19 mouse cellular contexts compared by ENCODE assay signal in the genomic region with DNA sequence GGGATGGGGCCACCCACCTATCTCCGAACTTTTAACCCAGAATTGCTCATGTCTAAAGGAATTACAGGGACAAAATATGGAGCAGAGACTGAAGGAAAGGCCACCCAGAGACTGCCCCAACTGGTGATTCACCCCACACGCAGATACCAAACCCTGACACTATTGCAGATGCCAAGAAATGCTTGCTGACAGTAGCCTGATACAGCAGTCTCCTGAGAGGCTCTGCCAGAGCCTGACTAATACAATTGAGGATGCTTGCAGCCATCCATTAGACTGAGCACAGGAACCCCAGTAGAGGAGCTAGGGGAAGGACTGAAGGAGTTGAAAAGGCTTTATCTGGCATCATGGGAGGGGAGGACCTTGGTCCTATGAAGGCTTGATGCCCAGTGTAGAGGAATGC.
"Had no signal": no experiment of that assay in that cellular context is flagged by ENCODE, and none has a peak within 500 bp of the region (broad histone marks: within the 10 kb centered on the region; RNA-seq: fewer than 3 reads in every experiment).

No protein-coding gene starts in this region.

- DNase-seq: lung, adult 18-20 months; lung, embryonic 14.5 days; lung, postnatal 10 days; lung, postnatal 4 days; midbrain, embryonic 14.5 days; retina, postnatal 1 day; right cerebral cortex, adult 18-20 months; right cerebral cortex, postnatal 25 days; right cerebral cortex, postnatal 4 days; spleen, adult 18-20 months; thymus, adult 18-20 months; thymus, postnatal 14 days; thymus, postnatal 36 days had no signal

- H3K4me1 ChIP-seq: midbrain, embryonic 12.5 days; neural tube, embryonic 13.5 days; neural tube, embryonic 15.5 days had no signal

- H3K27ac ChIP-seq: midbrain, embryonic 10.5 days; midbrain, embryonic 12.5 days; neural tube, embryonic 13.5 days; neural tube, embryonic 15.5 days had no signal

- H3K4me3 ChIP-seq: midbrain, embryonic 10.5 days; midbrain, embryonic 12.5 days; myocyte; neural tube, embryonic 13.5 days; neural tube, embryonic 15.5 days had no signal

- H3K36me3 ChIP-seq: midbrain, embryonic 10.5 days; midbrain, embryonic 12.5 days; neural tube, embryonic 13.5 days; neural tube, embryonic 15.5 days had no signal

- H3K9me3 ChIP-seq: midbrain, embryonic 10.5 days; midbrain, embryonic 12.5 days; neural tube, embryonic 13.5 days; neural tube, embryonic 15.5 days had no signal

- H3K4me2 ChIP-seq: lung, embryonic 14.5 days; midbrain, embryonic 12.5 days; neural tube, embryonic 13.5 days; neural tube, embryonic 15.5 days had no signal

- H3K9ac ChIP-seq: lung, embryonic 14.5 days; midbrain, embryonic 12.5 days; neural tube, embryonic 13.5 days; neural tube, embryonic 15.5 days had no signal

- ATAC-seq: midbrain, embryonic 16.5 days had no signal

- H3K27me3 ChIP-seq: midbrain, embryonic 12.5 days; neural tube, embryonic 13.5 days; neural tube, embryonic 15.5 days had no signal
